Mouse (Mus musculus) spleen, adult 2 months (tissue): Measurements from ENCODE around the gene Vps13d. TPM values are rescaled to one million over a fixed set of nuclear protein-coding genes. Genes with fewer than 3 reads are reported as not detected.

Experiments
- DNase-seq, 2 experiments: peaks; one replicate each; pipeline versions ENCODE4 v3.0.0 to v3.0.0-alpha.2; 2012 to 2021; ENCODE audit warnings: low spot score in 2 of 2, low read depth in 1 of 2
- H3K27ac ChIP-seq: fragments of 200-500 bp; 2 replicates; pipeline ENCODE4 v1.5.1; 2012; ENCODE audit warnings: low read length, inconsistent platforms; ENCODE audit not compliant: insufficient read depth
- H3K27me3 ChIP-seq: fragments of 200-500 bp; 2 replicates; pipeline ENCODE4 v1.6.1; 2012; ENCODE audit warnings: mild to moderate bottlenecking, moderate library complexity, low read length, inconsistent platforms; ENCODE audit not compliant: control insufficient read depth, insufficient read depth
- H3K36me3 ChIP-seq: fragments of 200-500 bp; 2 replicates; pipeline ENCODE4 v1.6.1; 2012; ENCODE audit warnings: mild to moderate bottlenecking, low read length, inconsistent platforms; ENCODE audit not compliant: control insufficient read depth, insufficient read depth
- H3K4me1 ChIP-seq: fragments of 200-500 bp; 2 replicates; pipeline ENCODE4 v1.6.1; 2011; ENCODE audit warnings: inconsistent platforms; ENCODE audit not compliant: control insufficient read depth, insufficient read depth, insufficient read length
- H3K4me3 ChIP-seq: fragments of 200-500 bp; 2 replicates; pipeline ENCODE4 v1.5.1; 2011; ENCODE audit warnings: mild to moderate bottlenecking, inconsistent platforms; ENCODE audit not compliant: insufficient read depth, insufficient read length; ENCODE audit errors: extremely low read depth
- CTCF ChIP-seq: fragments of 200-500 bp; IDR thresholded peaks from 2 replicates; pipeline ENCODE4 v1.5.1; 2011; ENCODE audit warnings: mild to moderate bottlenecking, inconsistent platforms; ENCODE audit not compliant: insufficient read depth, insufficient read length, insufficient replicate concordance; ENCODE audit errors: extremely low read depth
- POLR2A ChIP-seq: fragments of 200-500 bp; IDR thresholded peaks from 2 replicates; pipeline ENCODE4 v1.6.1; 2011; ENCODE audit warnings: low read depth, low read length, inconsistent platforms
- WGBS: fragments of 180-500 bp; shearing (Covaris S2); methylation state at CpG from one replicate; pipeline ENCODE4 v1.1.7; 2018; 5-methylcytosine and 5-hydroxymethylcytosine counted together
- polyA plus RNA-seq: library from polyadenylated mRNA; depleted of rRNA; stranded (reverse); fragments of >200 nt; gene quantifications from 2 replicates; pipeline ENCODE4 v1.2.3, GENCODE M21; 2012

Vps13d gene
- polyA plus RNA-seq, 1 experiment, result 12.1 TPM

DNA sequence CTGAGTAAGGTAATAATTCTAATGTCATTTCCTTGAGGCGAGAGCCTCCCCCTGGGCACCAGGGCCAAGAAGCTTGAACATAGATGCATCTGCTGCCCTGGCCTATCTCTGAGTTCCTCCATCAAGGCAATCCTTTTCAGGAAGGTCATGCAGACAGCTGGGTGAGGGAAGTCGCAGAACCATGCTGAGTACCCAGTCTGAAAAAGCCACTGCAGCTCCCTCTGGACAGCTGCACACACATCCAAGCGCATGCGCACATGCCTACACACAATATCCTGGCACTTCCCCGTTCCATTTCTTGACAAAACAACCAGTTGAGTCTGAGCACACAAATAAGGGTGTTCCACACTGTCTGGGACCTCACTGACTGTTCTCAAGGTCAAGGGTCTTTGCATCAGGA is 36.9 kb upstream of the Vps13d start:
- Histone ChIP-seq H3K27ac (no peak overlapping the region), H3K36me3 (no peaks in the 10 kb centered on the region), H3K27me3 (no peaks in the 10 kb centered on the region), H3K4me3 (no peak overlapping the region), H3K4me1 (peaks cover 43% of the 10 kb centered on the region; the same call in 1 of the 2 replicates)
- TF ChIP-seq POLR2A, result no peak
- no peak for TF ChIP-seq CTCF
- no peak for DNase-seq
- WGBS, result 82% methylated on average over 5 of the region's 5 CpGs

DNA sequence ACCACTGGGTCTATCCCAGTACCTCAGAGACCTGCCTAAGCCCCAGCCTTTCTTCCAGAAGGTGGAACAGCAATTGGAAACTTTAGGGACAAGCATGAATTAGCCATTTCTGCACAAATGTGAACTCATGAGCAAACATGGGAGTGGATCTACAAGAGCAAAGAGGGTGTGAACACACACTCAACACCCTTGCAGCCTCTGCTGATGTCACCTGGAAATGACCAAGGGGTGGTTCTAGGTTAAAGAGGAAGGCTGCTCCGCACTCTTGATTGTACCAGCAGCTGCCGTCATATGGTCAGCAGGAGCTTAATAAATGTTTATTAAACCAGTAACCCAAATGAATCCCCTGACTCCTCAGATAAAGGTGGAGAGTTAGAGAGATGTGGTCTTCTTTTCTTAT is 35.8 kb upstream of the Vps13d start:
- H3K36me3 ChIP-seq, result no peaks in the 10 kb centered on the region
- no peak overlapping the region for H3K4me3 ChIP-seq
- peaks cover 34% of the 10 kb centered on the region; the same call in 1 of the 2 replicates for H3K4me1 ChIP-seq
- H3K27me3 ChIP-seq, result no peaks in the 10 kb centered on the region
- TF ChIP-seq POLR2A (no peak), CTCF (no peak)
- 96% methylated on average over 2 of the region's 2 CpGs for WGBS
- DNase-seq, result no peak
- H3K27ac ChIP-seq, result peak overlapping the region; percentile 7; the same call in 1 of the 2 replicates

DNA sequence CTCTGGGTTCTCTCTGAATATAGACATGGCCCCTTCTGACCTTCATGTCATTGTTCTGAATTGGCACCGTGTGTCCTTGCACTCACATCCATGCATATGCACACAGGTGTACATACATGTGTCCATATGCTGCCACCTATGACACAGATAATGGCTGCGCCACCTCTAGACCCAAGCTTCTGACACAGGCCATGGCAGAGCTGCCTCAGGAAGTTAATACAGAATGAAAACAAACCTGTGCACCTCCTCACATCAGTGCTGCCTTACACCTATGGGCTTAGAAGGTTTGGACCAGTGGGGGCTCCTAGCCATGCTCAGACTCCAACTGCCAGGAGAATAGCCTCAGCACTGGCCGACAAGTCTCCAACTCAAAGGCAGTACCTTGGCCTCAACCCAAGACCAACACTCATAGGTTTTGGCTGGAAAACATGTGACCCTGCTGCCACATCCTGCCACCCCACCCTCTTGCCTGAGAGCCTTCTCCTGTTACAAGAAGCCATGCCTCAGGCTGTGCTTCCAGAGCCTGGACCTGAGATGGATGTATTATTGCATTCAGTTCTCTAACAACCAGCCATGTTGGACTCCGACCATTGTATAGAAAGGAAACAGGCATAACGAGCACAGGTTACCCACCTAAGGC is 34.8 kb upstream of the Vps13d start:
- Histone ChIP-seq H3K4me1 (peaks cover 32% of the 10 kb centered on the region; the same call in 1 of the 2 replicates), H3K27ac (peak overlapping the region; percentile 66), H3K4me3 (no peak overlapping the region), H3K36me3 (peaks cover 4% of the 10 kb centered on the region), H3K27me3 (no peaks in the 10 kb centered on the region)
- 65% methylated on average over 5 of the region's 5 CpGs for WGBS
- TF ChIP-seq CTCF (no peak), POLR2A (no peak)
- no peak for DNase-seq

DNA sequence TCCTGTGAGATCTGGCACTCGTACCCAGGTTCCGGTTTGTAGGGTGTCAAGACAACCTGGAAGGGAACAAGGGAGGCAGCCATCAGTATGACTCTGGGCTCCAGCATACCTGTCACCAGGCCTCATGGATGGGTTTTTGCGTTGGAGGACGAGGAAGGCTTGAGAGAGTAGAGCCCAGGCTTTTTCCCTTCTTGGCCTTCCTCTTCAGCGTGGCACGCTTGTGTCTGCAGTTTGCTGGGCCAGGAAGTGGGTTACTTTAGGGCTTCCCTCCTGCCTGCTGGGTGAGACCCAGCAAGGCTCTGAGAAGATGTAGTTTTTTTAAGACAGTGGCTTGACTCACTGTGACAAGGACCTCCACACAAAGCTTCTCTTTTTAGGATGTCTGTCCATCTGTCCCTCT is 34.2 kb upstream of the Vps13d start:
- no peak for TF ChIP-seq CTCF
- TF ChIP-seq POLR2A, result no peak
- H3K27me3 ChIP-seq, result no peaks in the 10 kb centered on the region
- peaks cover 6% of the 10 kb centered on the region for H3K36me3 ChIP-seq
- DNase-seq, result no peak
- H3K4me3 ChIP-seq, result no peak overlapping the region
- WGBS, result 26% methylated on average over 6 of the region's 6 CpGs
- peak overlapping the region; percentile 66 for H3K27ac ChIP-seq
- H3K4me1 ChIP-seq, result peaks cover 32% of the 10 kb centered on the region; the same call in 1 of the 2 replicates

DNA sequence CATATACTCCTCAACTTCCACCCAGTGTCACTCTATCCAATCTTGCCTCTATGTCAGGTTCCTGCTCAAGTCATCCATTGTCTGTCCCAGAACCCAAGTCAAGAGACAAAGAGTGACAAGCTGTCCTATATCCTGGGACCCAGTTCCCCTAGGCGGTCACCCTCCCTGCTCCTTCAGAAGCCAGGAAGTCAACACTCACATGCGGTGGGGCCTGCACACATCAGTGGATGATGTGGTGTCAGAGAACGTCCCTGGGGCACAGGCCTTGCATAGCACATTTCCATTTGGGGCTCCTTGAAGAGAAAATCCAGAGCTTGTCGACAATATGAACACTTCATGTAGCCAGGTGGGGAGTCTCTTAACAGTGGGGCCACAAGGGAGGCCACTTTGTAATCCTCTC is 29.8 kb upstream of the Vps13d start:
- Histone ChIP-seq H3K36me3 (peaks cover 19% of the 10 kb centered on the region), H3K4me3 (no peak overlapping the region), H3K4me1 (peaks cover 25% of the 10 kb centered on the region; the same call in 1 of the 2 replicates), H3K27me3 (no peaks in the 10 kb centered on the region), H3K27ac (no peak overlapping the region)
- no peak for DNase-seq
- WGBS, result 32% methylated on average over 4 of the region's 4 CpGs
- TF ChIP-seq CTCF (no peak), POLR2A (no peak)

DNA sequence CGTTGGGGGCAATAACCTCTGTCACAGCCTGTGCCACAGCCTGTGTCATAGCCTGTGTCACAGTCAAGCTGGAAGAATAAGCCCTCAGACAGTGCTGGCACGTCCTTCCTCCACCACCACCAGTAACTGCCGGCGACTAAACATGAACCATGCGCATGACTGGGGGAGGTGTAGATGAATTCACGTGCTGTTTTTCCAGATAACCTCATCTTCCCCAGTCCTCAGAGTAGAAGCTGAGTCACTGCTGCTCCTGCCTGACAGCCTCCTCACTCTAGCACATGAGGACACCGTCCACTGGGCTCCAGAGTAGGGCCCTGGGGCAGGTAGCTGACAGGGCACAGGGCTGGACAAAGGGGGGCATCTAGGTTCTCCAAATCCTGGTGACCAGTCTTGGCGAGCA is 27.3 kb upstream of the Vps13d start:
- H3K36me3 ChIP-seq, result peaks cover 24% of the 10 kb centered on the region
- H3K4me1 ChIP-seq, result peaks cover 14% of the 10 kb centered on the region; the same call in 1 of the 2 replicates
- H3K4me3 ChIP-seq, result no peak overlapping the region
- no peak for DNase-seq
- WGBS, result 51% methylated on average over 8 of the region's 8 CpGs
- TF ChIP-seq CTCF, result no peak
- TF ChIP-seq POLR2A, result no peak
- H3K27me3 ChIP-seq, result no peaks in the 10 kb centered on the region
- peak overlapping the region; percentile 20; the same call in 1 of the 2 replicates for H3K27ac ChIP-seq

DNA sequence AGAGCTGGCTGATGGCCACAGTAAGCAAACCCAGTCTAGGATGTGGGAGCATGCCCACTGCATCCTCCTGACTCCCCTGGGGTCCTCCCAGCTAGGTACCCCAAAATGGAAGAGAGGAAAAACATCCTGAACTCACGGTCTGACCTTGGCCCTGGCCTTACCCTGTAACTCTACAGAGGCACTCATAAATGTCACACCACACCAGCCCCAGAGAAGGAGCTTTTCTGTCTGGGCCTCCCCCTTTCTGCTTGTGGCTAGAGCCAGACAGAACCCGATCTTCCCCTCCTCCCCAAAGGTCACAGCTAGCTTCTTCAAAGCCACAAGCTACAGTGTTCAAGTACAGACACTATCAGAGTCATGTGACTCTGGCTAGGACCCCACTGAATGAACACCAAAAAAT is 26.6 kb upstream of the Vps13d start:
- H3K4me1 ChIP-seq, result peaks cover 14% of the 10 kb centered on the region; the same call in 1 of the 2 replicates
- DNase-seq, result no peak
- H3K4me3 ChIP-seq, result no peak overlapping the region
- no peaks in the 10 kb centered on the region for H3K27me3 ChIP-seq
- peaks cover 24% of the 10 kb centered on the region for H3K36me3 ChIP-seq
- peak overlapping the region; percentile 54 for H3K27ac ChIP-seq
- TF ChIP-seq CTCF (no peak), POLR2A (no peak)
- 22% methylated on average over 2 of the region's 2 CpGs for whole genome bisulfite sequencing
